Mouse (Mus musculus): ENCODE data around the gene Epo. TPM values are rescaled to one million over a fixed set of nuclear protein-coding genes. Genes with fewer than 3 reads are reported as not detected.

Gene Epo
- polyA plus RNA-seq, 1 experiment: not detected

- 67% methylated on average over 1 of the region's 1 CpGs for WGBS
- H3K36me3 ChIP-seq (ENCODE audit: control insufficient read depth, insufficient read depth, low read length): peaks cover 69% of the 10 kb centered on the region
- no peaks in the 10 kb centered on the region for H3K27me3 ChIP-seq (ENCODE audit: control insufficient read depth, insufficient read depth, low read length)
These were observed 5.6 kb downstream of the Epo start for GRCm38 (mm10) chr5:137527413-137527812.

GRCm38 (mm10) chr5:137526192-137526936 lies 6.7 kb downstream of the Epo start:
- Histone ChIP-seq H3K27ac (ENCODE audit: insufficient read depth, low read depth, low read length) (no peak overlapping the region), H3K27me3 (ENCODE audit: control insufficient read depth, insufficient read depth, low read length) (no peaks in the 10 kb centered on the region), H3K4me1 (ENCODE audit: control insufficient read depth, insufficient read depth, insufficient read length, low read length) (peaks cover 2% of the 10 kb centered on the region; the same call in 1 of the 2 replicates), H3K4me3 (ENCODE audit: low read depth, low read length) (no peak overlapping the region), H3K36me3 (ENCODE audit: control insufficient read depth, insufficient read depth, low read length) (peaks cover 74% of the 10 kb centered on the region)
- 36% methylated on average over 16 of the region's 16 CpGs for WGBS
- TF ChIP-seq CTCF (IDR thresholded peaks at IDR 0.05; ENCODE audit: extremely low read depth, insufficient read length, insufficient replicate concordance, low read depth, low read length) (no peak), POLR2A (IDR thresholded peaks at IDR 0.05; ENCODE audit: low read depth, low read length) (no peak)

More at GRCm38 (mm10) chr5:137527413-137527812, 5.6 kb downstream of the Epo start:
- Histone ChIP-seq H3K4me1 (ENCODE audit: control insufficient read depth, insufficient read depth, insufficient read length, low read length) (peaks cover 2% of the 10 kb centered on the region; the same call in 1 of the 2 replicates), H3K4me3 (ENCODE audit: low read depth, low read length) (no peak overlapping the region), H3K27ac (ENCODE audit: insufficient read depth, low read depth, low read length) (no peak overlapping the region)
- TF ChIP-seq POLR2A (IDR thresholded peaks at IDR 0.05; ENCODE audit: low read depth, low read length): no peak
- TF ChIP-seq CTCF (IDR thresholded peaks at IDR 0.05; ENCODE audit: extremely low read depth, insufficient read length, insufficient replicate concordance, low read depth, low read length): no peak

GRCm38 (mm10) chr5:137525511-137525910 lies 7.5 kb downstream of the Epo start:
- TF ChIP-seq POLR2A (IDR thresholded peaks at IDR 0.05; ENCODE audit: low read depth, low read length): no peak
- no peak for TF ChIP-seq CTCF (IDR thresholded peaks at IDR 0.05; ENCODE audit: extremely low read depth, insufficient read length, insufficient replicate concordance, low read depth, low read length)
- 84% methylated on average over 16 of the region's 16 CpGs for WGBS
- Histone ChIP-seq H3K27ac (ENCODE audit: insufficient read depth, low read depth, low read length) (no peak overlapping the region), H3K36me3 (ENCODE audit: control insufficient read depth, insufficient read depth, low read length) (peaks cover 80% of the 10 kb centered on the region), H3K4me1 (ENCODE audit: control insufficient read depth, insufficient read depth, insufficient read length, low read length) (peaks cover 2% of the 10 kb centered on the region; the same call in 1 of the 2 replicates), H3K27me3 (ENCODE audit: control insufficient read depth, insufficient read depth, low read length) (no peaks in the 10 kb centered on the region), H3K4me3 (ENCODE audit: low read depth, low read length) (no peak overlapping the region)

GRCm38 (mm10) chr5:137524671-137525070 lies 8.4 kb downstream of the Epo start:
- Histone ChIP-seq H3K4me1 (ENCODE audit: control insufficient read depth, insufficient read depth, insufficient read length, low read length) (no peaks in the 10 kb centered on the region), H3K4me3 (ENCODE audit: low read depth, low read length) (no peak overlapping the region), H3K27me3 (ENCODE audit: control insufficient read depth, insufficient read depth, low read length) (no peaks in the 10 kb centered on the region), H3K36me3 (ENCODE audit: control insufficient read depth, insufficient read depth, low read length) (peaks cover 82% of the 10 kb centered on the region), H3K27ac (ENCODE audit: insufficient read depth, low read depth, low read length) (no peak overlapping the region)
- no peak for TF ChIP-seq CTCF (IDR thresholded peaks at IDR 0.05; ENCODE audit: extremely low read depth, insufficient read length, insufficient replicate concordance, low read depth, low read length)
- no peak for TF ChIP-seq POLR2A (IDR thresholded peaks at IDR 0.05; ENCODE audit: low read depth, low read length)
- 82% methylated on average over 13 of the region's 13 CpGs for WGBS

- Histone ChIP-seq H3K27me3 (ENCODE audit: control insufficient read depth, insufficient read depth, low read length) (no peaks in the 10 kb centered on the region), H3K4me3 (ENCODE audit: low read depth, low read length) (no peak overlapping the region), H3K27ac (ENCODE audit: insufficient read depth, low read depth, low read length) (no peak overlapping the region), H3K36me3 (ENCODE audit: control insufficient read depth, insufficient read depth, low read length) (peaks cover 81% of the 10 kb centered on the region), H3K4me1 (ENCODE audit: control insufficient read depth, insufficient read depth, insufficient read length, low read length) (no peaks in the 10 kb centered on the region)
- TF ChIP-seq POLR2A (IDR thresholded peaks at IDR 0.05; ENCODE audit: low read depth, low read length) (no peak), CTCF (IDR thresholded peaks at IDR 0.05; ENCODE audit: extremely low read depth, insufficient read length, insufficient replicate concordance, low read depth, low read length) (no peak)
- WGBS: 89% methylated on average over 8 of the region's 8 CpGs
These were observed 8.9 kb downstream of the Epo start for GRCm38 (mm10) chr5:137524251-137524515.

GRCm38 (mm10) chr5:137523396-137524250 lies 9.4 kb downstream of the Epo start:
- WGBS: 85% methylated on average over 25 of the region's 25 CpGs
- Histone ChIP-seq H3K27ac (ENCODE audit: insufficient read depth, low read depth, low read length) (no peak overlapping the region), H3K27me3 (ENCODE audit: control insufficient read depth, insufficient read depth, low read length) (no peaks in the 10 kb centered on the region), H3K4me1 (ENCODE audit: control insufficient read depth, insufficient read depth, insufficient read length, low read length) (no peaks in the 10 kb centered on the region), H3K36me3 (ENCODE audit: control insufficient read depth, insufficient read depth, low read length) (peaks cover 77% of the 10 kb centered on the region), H3K4me3 (ENCODE audit: low read depth, low read length) (no peak overlapping the region)
- TF ChIP-seq POLR2A (IDR thresholded peaks at IDR 0.05; ENCODE audit: low read depth, low read length): no peak
- TF ChIP-seq CTCF (IDR thresholded peaks at IDR 0.05; ENCODE audit: extremely low read depth, insufficient read length, insufficient replicate concordance, low read depth, low read length): no peak

- Histone ChIP-seq H3K27me3 (ENCODE audit: control insufficient read depth, insufficient read depth, low read length) (no peaks in the 10 kb centered on the region), H3K36me3 (ENCODE audit: control insufficient read depth, insufficient read depth, low read length) (peaks cover 68% of the 10 kb centered on the region), H3K27ac (ENCODE audit: insufficient read depth, low read depth, low read length) (no peak overlapping the region), H3K4me3 (ENCODE audit: low read depth, low read length) (no peak overlapping the region), H3K4me1 (ENCODE audit: control insufficient read depth, insufficient read depth, insufficient read length, low read length) (no peaks in the 10 kb centered on the region)
- no peak for TF ChIP-seq POLR2A (IDR thresholded peaks at IDR 0.05; ENCODE audit: low read depth, low read length)
- no peak for TF ChIP-seq CTCF (IDR thresholded peaks at IDR 0.05; ENCODE audit: extremely low read depth, insufficient read length, insufficient replicate concordance, low read depth, low read length)
- 87% methylated on average over 11 of the region's 11 CpGs for WGBS
These were observed 10.3 kb downstream of the Epo start for GRCm38 (mm10) chr5:137522711-137523110.

All from small intestine, adult 2 months (tissue).